Mouse (Mus musculus) heart, embryonic 12.5 days (tissue): ENCODE results near the gene Gm5244. TPM values are rescaled to one million over a fixed set of nuclear protein-coding genes. Genes with fewer than 3 reads are reported as not detected.

Source experiments
- ATAC-seq: fragments of 200-750 bp; cut with Nextera tagmentation; 2 replicates; pipeline ENCODE4 v1.8.0; 2017; ENCODE audit warnings: moderate TSS enrichment, moderate library complexity; ENCODE audit not compliant: insufficient number of reproducible peaks, low FRiP score
- H3K27ac ChIP-seq: fragments of 300-500 bp; sonication (generic); 2 replicates; pipeline ENCODE4 v1.5.1; 2016; ENCODE audit warnings: mild to moderate bottlenecking, moderate library complexity; ENCODE audit not compliant: poor library complexity, severe bottlenecking
- H3K27me3 ChIP-seq: fragments of 300-500 bp; sonication (generic); replicated peaks from 2 replicates; pipeline ENCODE4 v1.6.1; 2016; ENCODE audit warnings: mild to moderate bottlenecking, moderate library complexity
- H3K36me3 ChIP-seq: fragments of 300-500 bp; sonication (generic); 2 replicates; pipeline ENCODE4 v1.6.1; 2016; ENCODE audit warnings: mild to moderate bottlenecking, moderate library complexity
- H3K4me1 ChIP-seq: fragments of 300-500 bp; sonication (generic); replicated peaks from 2 replicates; pipeline ENCODE4 v1.6.1; 2016; ENCODE audit warnings: mild to moderate bottlenecking
- H3K4me2 ChIP-seq: fragments of 300-500 bp; sonication (generic); 2 replicates; pipeline ENCODE4 v1.6.1; 2016; ENCODE audit warnings: mild to moderate bottlenecking, moderate library complexity
- H3K4me3 ChIP-seq: fragments of 300-500 bp; sonication (generic); 2 replicates; pipeline ENCODE4 v1.5.1; 2016; ENCODE audit warnings: mild to moderate bottlenecking
- H3K9ac ChIP-seq: fragments of 300-500 bp; sonication (generic); 2 replicates; pipeline ENCODE4 v1.6.1; 2016; ENCODE audit warnings: mild to moderate bottlenecking, moderate library complexity
- H3K9me3 ChIP-seq: fragments of 300-500 bp; sonication (generic); replicated peaks from 2 replicates; pipeline ENCODE4 v1.6.1; 2016; ENCODE audit warnings: mild to moderate bottlenecking, moderate library complexity
- WGBS: fragments of 180-500 bp; shearing (Covaris S2); methylation state at CpG from one replicate; pipeline ENCODE4 v1.1.7; 2016; 5-methylcytosine and 5-hydroxymethylcytosine counted together
- polyA plus RNA-seq: library from polyadenylated mRNA; unstranded; fragments of >200 nt; fragmentation: Nextera tagmentation; extraction: Ambion mirVana; gene quantifications from 2 replicates; pipeline ENCODE4 v1.2.1, GENCODE M21; 2016

Gene Gm5244
- polyA plus RNA-seq, 1 experiment from 2014 or later: not detected

DNA sequence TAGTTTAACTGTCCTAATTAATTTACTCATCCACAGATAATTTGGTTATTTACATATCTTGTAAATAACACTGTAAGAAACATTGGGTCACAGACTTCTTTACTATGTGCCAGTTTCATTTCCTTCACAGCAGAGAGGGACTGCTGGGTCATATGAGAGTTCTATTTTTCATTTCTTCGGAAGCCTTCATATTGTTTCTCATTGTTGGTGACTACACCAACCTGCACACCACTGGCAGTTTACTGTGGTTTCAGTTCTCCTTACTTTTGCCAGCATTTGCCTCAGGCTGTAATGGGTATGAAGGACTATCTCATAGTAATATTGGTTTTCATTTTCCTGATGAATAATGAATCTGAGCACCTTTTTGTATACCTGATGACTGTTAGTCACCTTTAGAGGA is 28.0 kb upstream of the Gm5244 start:
- H3K27ac ChIP-seq: no peak overlapping the region
- H3K27me3 ChIP-seq: no peaks in the 10 kb centered on the region
- no peak overlapping the region for H3K4me2 ChIP-seq
- H3K4me3 ChIP-seq: no peak overlapping the region
- no peaks in the 10 kb centered on the region for H3K4me1 ChIP-seq
- no peaks in the 10 kb centered on the region for H3K9me3 ChIP-seq
- no peak overlapping the region for H3K9ac ChIP-seq
- 80% methylated on average over 1 of the region's 1 CpGs for WGBS
- no peaks in the 10 kb centered on the region for H3K36me3 ChIP-seq
- no peak for ATAC-seq

- no peak for ATAC-seq
- no peak overlapping the region for H3K9ac ChIP-seq
- H3K9me3 ChIP-seq: no peaks in the 10 kb centered on the region
- H3K36me3 ChIP-seq: no peaks in the 10 kb centered on the region
- no peaks in the 10 kb centered on the region for H3K4me1 ChIP-seq
- 32% methylated on average over 4 of the region's 4 CpGs for WGBS
- H3K4me3 ChIP-seq: no peak overlapping the region
- H3K4me2 ChIP-seq: no peak overlapping the region
- H3K27me3 ChIP-seq: no peaks in the 10 kb centered on the region
- H3K27ac ChIP-seq: no peak overlapping the region
Measured at GRCm38 (mm10) chr19:12820383-12820782, 26.1 kb upstream of the Gm5244 start.

- no peaks in the 10 kb centered on the region for H3K4me1 ChIP-seq
Measured at GRCm38 (mm10) chr19:12824549-12824948, 21.9 kb upstream of the Gm5244 start.

GRCm38 (mm10) chr19:12830823-12831430 is 15.6 kb upstream of the Gm5244 start:
- Histone ChIP-seq H3K9ac (no peak overlapping the region), H3K27me3 (no peaks in the 10 kb centered on the region), H3K27ac (no peak overlapping the region), H3K4me3 (no peak overlapping the region), H3K36me3 (no peaks in the 10 kb centered on the region), H3K4me1 (no peaks in the 10 kb centered on the region), H3K9me3 (no peaks in the 10 kb centered on the region), H3K4me2 (no peak overlapping the region)
- ATAC-seq: no peak
- WGBS: 55% methylated on average over 2 of the region's 2 CpGs

More at GRCm38 (mm10) chr19:12824549-12824948, 21.9 kb upstream of the Gm5244 start:
- Histone ChIP-seq H3K27me3 (no peaks in the 10 kb centered on the region), H3K9me3 (no peaks in the 10 kb centered on the region), H3K36me3 (no peaks in the 10 kb centered on the region), H3K4me3 (no peak overlapping the region), H3K27ac (no peak overlapping the region), H3K4me2 (no peak overlapping the region), H3K9ac (no peak overlapping the region)
- 70% methylated on average over 4 of the region's 4 CpGs for WGBS
- no peak for ATAC-seq

DNA sequence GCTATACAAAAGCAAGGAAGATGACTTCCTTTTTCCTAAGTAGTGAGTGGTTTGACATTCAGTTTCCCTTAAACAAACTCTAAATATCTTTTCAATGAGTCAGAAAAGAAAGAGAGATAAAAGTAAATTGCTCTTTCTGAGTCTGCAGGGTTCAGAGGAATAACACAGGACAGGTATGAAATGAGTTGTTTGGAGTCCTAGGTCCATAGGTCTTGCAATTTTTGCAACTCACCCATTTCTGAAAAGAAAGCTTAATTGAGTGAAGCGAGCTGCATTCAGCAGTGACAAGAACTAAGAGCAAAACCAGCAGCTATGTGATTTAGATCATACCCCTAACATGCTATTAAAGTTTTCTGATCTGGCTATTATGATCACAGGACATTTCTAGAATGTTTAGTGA is 14.9 kb upstream of the Gm5244 start:
- Histone ChIP-seq H3K9ac (no peak overlapping the region), H3K9me3 (no peaks in the 10 kb centered on the region), H3K4me1 (no peaks in the 10 kb centered on the region), H3K4me2 (no peak overlapping the region), H3K27me3 (no peaks in the 10 kb centered on the region), H3K36me3 (no peaks in the 10 kb centered on the region), H3K27ac (no peak overlapping the region), H3K4me3 (no peak overlapping the region)
- WGBS: 57% methylated on average over 1 of the region's 1 CpGs
- ATAC-seq: no peak

GRCm38 (mm10) chr19:12833625-12834024 is 12.9 kb upstream of the Gm5244 start:
- WGBS: 68% methylated on average over 3 of the region's 3 CpGs
- Histone ChIP-seq H3K9ac (no peak overlapping the region), H3K9me3 (no peaks in the 10 kb centered on the region), H3K27me3 (no peaks in the 10 kb centered on the region), H3K36me3 (no peaks in the 10 kb centered on the region), H3K4me1 (no peaks in the 10 kb centered on the region), H3K4me3 (no peak overlapping the region), H3K27ac (no peak overlapping the region), H3K4me2 (no peak overlapping the region)
- ATAC-seq: no peak

DNA sequence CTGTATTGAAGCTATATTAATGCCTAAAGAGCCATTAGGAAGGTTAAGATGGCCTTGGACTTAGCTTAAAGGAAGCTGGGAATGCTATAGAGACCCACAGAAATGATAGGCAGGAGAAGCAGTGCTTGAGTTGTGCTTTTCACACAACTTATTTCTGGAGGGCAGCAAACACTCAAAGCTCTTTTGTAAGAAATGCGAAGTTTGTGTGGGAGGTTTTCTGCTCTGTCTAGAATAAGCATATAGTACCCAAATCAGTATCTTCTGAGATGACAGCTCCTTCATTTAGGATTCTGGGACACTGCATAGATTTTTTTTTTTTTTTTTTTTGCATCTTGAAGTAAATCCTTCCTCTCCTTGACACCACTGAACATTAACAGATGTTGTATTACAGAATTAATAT is 8.0 kb upstream of the Gm5244 start:
- H3K9me3 ChIP-seq: no peaks in the 10 kb centered on the region
- no peak for ATAC-seq
- H3K36me3 ChIP-seq: no peaks in the 10 kb centered on the region
- H3K4me2 ChIP-seq: no peak overlapping the region
- no peaks in the 10 kb centered on the region for H3K27me3 ChIP-seq
- no peak overlapping the region for H3K4me3 ChIP-seq
- no peak overlapping the region for H3K9ac ChIP-seq
- H3K27ac ChIP-seq: no peak overlapping the region
- WGBS: 65% methylated on average over 1 of the region's 1 CpGs
- no peaks in the 10 kb centered on the region for H3K4me1 ChIP-seq

- H3K27me3 ChIP-seq: no peaks in the 10 kb centered on the region
- no peaks in the 10 kb centered on the region for H3K4me1 ChIP-seq
- 0 out of 2 replicates have a peak, but pooled peaks cover 2% of the 10 kb centered on the region for H3K9me3 ChIP-seq
- H3K4me2 ChIP-seq: no peak within 1 kb of the TSS
- no peak within 1 kb of the TSS for H3K9ac ChIP-seq
- H3K36me3 ChIP-seq: no peaks in the 10 kb centered on the region
- ATAC-seq: no peak
- no peak within 1 kb of the TSS for H3K27ac ChIP-seq
- 49% methylated on average over 1 of the region's 1 CpGs for WGBS
- H3K4me3 ChIP-seq: no peak within 1 kb of the TSS
Measured at GRCm38 (mm10) chr19:12856983-12857382, 10.5 kb downstream of the Gm5244 start, which contains the start of gene Olfr1444. TSS of gene Olfr1444 (plus strand) at chr19:12857283.

DNA sequence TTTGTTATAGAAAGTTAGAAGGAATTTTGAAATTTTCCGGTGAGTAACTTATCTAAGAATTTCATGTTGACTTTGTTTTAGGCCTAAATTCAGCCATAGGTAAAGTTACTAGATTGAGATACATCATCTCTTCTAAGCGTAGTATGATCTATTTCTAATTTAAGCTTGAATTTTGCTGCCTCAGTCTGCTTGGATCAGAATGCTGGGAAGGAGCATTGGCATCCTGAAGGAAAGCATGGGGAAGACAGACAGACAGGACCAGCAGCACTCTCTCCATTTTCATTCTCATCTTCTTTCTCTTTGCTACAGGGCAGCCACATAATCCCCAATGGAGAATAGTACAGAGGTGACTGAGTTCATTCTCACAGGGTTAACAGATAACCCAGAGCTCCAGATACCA is 37.1 kb downstream of the Gm5244 start, which contains the start of gene Olfr1445:
Gene Olfr1445 (plus strand): TSS at position 301 of the 400 bp plus-strand sequence.
- ATAC-seq: no peak
- Histone ChIP-seq H3K27me3 (no peaks in the 10 kb centered on the region), H3K4me1 (no peaks in the 10 kb centered on the region), H3K4me3 (no peak within 1 kb of the TSS), H3K36me3 (no peaks in the 10 kb centered on the region), H3K9ac (no peak within 1 kb of the TSS), H3K4me2 (no peak within 1 kb of the TSS), H3K27ac (no peak within 1 kb of the TSS), H3K9me3 (no peaks in the 10 kb centered on the region; the same call in 1 of the 2 replicates)
- WGBS: 75% methylated on average over 2 of the region's 2 CpGs

- Histone ChIP-seq H3K27ac (no peak within 1 kb of the TSS), H3K9ac (no peak within 1 kb of the TSS), H3K4me2 (no peak within 1 kb of the TSS), H3K4me3 (no peak within 1 kb of the TSS), H3K36me3 (no peaks in the 10 kb centered on the region), H3K4me1 (no peaks in the 10 kb centered on the region), H3K27me3 (no peaks in the 10 kb centered on the region), H3K9me3 (peaks cover 8% of the 10 kb centered on the region)
- ATAC-seq: no peak
- WGBS: 70% methylated on average over 1 of the region's 1 CpGs
Measured at GRCm38 (mm10) chr19:12893424-12893823, 46.9 kb downstream of the Gm5244 start, which contains the start of gene Olfr1446. TSS of gene Olfr1446 (minus strand) at chr19:12893524.
